Mouse (Mus musculus): ENCODE data around the gene Atrnl1. TPM values are rescaled to one million over a fixed set of nuclear protein-coding genes. Genes with fewer than 3 reads are reported as not detected.
A peak's percentile ranks its signal among the peaks of the same experiment; 100 is the strongest.
"Not testable (repeated sequence)": the region's sequence is repeated elsewhere in the genome, so short reads cannot be mapped to it uniquely, and the experiment has no call there.

Gene Atrnl1
- total RNA-seq, 2 experiments from 2014 or later: 14.4 to 17.2 TPM

GRCm38 (mm10) chr19:58033241-58033640, 422.4 kb downstream of the Atrnl1 start:
- DNase-seq: no peak

DNA sequence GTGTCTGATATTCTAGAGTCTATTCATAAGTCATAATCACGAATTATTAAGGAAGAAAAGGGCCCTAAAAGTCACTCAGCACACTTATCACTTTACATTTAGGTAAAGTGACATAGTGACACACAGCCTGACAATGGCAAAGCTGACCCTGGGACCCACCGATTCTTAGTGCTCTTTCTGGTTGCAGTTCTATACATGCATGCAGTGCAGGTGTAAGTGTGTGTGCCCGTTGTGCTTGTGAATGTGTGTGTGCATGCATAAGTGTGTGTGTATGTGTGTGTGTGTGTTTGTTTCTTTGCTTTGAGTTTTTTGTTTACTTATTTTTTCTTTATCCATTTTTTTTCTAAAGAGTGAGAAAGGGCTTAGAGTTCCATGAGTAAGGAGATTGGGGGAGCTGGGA, 425.3 kb downstream of the Atrnl1 start:
- DNase-seq: no peak

DNA sequence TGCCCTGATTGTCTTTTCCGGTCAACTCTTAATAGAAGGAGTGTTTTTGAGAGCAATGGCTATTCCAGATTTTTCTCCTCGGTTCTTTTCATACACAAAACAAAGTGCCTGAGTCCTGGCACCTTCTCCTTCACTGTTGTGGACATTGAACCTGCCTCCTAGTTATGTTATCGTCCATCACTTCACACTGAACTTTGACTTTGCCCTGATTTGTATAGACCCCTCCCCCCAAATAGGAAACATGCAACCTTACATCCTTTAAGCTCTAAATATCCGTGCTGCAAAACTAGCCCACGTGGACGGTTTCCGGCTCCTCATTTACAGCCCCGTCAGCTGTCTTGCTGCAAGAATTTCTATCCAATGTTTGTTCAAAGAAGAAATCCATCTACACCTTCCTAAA, 432.3 kb downstream of the Atrnl1 start:
- DNase-seq: no peak

- DNase-seq: no peak
Measured at GRCm38 (mm10) chr19:58043550-58043949, 432.7 kb downstream of the Atrnl1 start.

- DNase-seq: no peak
Measured at GRCm38 (mm10) chr19:58044816-58045215, 434.0 kb downstream of the Atrnl1 start.

- DNase-seq: no peak
Measured at GRCm38 (mm10) chr19:58046656-58047055, 435.8 kb downstream of the Atrnl1 start.

- not testable (repeated sequence) for DNase-seq
Measured at GRCm38 (mm10) chr19:58050410-58050809, 439.6 kb downstream of the Atrnl1 start.

DNA sequence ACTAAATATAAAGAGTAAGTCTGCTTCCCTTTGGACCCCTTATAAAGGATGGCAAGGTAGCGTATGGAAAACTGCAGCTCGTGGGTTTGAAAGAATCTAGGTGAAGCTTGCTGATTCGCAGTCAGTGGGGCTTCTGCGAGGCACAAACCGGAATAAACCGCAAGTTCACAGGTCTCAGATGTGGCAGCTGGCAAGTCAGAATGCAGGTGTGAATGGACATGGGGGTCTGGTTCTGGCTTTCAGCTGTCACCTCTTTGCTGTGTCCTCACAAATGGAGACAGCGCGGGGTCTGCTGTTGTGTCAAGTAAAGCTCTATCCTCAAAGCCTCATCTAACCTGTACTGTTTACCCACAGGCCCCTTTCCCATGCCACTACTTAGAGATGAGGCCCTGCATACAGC, 440.2 kb downstream of the Atrnl1 start:
- DNase-seq: no peak

DNA sequence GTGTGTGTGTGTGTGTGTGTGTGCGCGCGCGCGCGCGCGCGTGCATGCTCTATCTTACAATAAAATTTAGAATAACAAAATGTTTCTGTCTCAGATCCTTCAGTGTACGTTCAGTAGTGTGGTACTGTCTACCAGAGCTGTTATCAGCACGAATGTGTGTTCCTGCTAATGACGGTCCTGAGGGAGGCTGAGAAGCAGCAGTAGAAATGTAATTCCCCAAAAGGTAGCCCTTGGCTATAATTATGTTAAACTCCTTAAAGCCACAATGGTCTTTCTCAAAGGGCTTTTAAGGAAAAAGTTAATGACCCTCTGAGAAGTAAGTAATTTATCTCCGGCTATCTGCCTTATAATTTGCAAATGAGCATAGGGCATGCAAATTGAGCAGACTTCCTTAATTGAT, 441.1 kb downstream of the Atrnl1 start:
- DNase-seq: no peak

DNA sequence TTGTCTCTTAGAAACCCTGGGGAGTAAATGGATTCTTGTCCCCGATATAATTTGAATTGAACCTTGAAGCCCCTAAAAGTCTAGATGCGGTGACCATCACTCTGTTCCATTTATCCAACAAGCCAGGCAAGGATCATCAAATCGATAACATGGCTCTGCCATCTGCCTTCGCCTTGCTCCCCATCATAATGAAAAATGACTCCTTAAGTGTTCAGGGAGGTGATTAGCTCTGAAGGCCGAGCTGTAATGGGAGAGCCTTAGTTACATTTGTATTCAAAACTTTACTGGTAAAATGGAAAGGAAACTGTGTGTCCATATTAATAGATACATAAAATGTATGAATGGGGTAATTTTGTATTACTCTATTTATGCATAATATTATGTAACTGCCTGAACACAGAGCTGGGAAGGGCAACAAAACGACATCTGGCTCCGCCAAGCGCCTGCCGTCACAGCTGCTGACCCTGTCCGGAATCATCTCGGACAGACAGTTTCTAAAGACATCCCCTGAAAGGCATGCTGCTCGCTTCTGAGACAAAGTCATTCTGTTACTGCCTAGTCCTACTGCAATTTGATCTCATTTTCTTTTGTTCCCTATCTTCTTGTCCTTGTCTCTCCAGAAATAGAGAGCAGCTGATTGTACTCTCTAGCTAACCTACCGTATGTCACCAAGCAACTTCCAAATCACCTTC, 441.8 kb downstream of the Atrnl1 start:
- no peak for DNase-seq

- DNase-seq: no peak
Measured at GRCm38 (mm10) chr19:58059719-58060118, 448.9 kb downstream of the Atrnl1 start.

DNA sequence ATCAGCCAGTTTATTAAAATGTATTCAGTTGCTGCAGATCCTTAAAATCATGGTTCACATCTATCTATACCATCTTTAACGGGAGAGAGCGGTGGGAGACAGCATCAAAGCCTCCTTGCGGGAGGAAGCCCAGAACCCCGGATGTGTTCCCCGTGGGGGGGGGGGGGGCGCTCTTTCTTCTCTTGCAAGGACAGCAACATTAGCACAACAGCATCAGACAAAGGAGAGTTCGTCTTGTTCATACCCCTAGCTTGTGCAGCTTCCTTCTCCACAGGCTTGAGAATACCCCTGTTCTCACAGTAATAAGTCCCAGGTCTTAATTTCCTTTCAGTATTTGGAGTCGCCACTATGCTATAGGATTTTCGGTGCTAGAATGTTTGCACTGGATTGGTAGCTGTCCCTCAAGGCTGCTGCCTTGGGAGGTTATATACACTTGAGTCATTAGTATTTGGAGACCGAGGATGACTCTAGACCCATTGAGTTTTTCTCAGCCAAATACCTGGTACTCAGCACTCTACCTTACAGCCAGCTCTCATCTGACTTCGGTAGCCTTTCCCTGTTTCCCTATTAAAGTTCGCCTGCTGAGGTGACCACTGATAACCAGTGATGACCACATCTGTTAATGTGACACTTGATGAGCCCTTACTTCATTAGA, 449.5 kb downstream of the Atrnl1 start:
- DNase-seq: no peak

- DNase-seq: peak; percentile 42
Measured at GRCm38 (mm10) chr19:58060854-58061358, 450.1 kb downstream of the Atrnl1 start.

- no peak for DNase-seq
Measured at GRCm38 (mm10) chr19:58061933-58062332, 451.1 kb downstream of the Atrnl1 start.

DNA sequence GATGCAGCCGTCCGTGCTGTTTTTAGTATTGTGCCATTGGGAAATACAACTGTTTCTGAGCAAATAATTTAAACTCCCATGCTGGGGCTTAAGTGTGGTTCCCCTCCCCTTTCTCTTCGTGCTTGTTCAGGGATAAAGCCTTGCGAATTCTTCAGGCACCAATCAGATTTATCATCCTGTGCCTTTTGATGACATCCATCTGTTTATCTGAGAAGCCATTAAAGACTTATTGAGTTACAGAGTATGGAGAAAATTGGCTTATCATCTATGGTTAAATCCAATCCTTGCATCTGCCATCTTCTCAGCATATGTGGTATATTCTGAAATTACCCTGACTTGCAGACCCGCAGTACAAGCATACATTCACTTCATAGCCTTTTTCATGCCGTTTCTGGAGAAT, 452.7 kb downstream of the Atrnl1 start:
- no peak for DNase-seq

DNA sequence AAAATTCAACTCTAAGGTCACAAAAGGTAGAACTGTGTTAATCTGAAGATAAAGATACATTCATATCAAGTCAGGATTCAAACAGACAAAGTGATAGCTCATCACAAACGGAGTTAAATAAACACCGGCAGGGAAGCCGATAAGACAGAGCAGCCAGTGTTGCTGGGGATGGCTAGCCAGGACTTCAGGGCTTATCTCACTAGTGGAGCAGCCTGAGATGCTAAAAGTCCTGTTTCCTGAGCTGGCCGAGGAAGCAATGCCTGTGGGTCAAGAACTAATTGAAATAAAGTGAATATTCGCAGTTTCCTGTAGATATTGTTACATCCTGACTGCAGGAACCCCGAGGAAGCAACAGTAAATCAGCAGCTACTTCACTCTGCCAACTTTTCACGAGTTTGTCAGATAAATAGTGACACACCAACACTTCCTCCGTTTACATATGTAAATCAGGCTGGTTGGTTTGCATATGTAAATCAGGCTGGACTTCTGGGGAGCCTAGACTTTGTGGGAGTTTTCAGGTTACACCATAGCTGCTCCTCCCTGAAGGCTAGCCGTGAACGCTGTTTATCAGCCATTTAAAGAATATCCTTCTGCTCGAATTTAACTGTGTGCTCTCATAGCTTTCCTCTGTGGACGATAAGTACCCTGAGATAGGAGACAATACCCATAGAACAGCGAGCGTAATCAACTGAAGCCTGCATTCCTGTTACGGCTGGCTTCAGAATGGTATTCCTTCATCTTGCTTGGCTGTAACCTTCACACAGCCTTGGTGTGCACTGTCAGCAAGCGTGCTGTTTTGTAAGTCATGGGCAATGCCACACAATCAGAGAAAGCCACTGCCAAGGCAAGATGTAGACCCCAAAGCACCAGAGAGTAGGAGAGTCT, 453.5 kb downstream of the Atrnl1 start:
- no peak for DNase-seq

DNA sequence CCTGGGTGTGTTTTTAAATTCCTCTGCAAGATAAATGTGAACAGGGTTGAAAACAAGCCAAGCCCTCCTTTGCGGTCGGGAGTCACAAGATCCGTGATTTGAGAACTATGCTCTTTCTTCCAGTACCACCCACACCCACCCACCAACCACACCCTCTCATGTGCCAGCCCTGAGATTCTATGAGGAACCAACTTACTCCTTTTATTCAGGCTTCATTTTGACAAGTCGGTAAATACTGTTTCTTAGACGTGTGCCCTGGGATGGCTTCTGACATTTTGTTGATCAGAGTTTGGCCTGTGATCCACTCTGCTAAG, 454.1 kb downstream of the Atrnl1 start:
- DNase-seq: no peak

DNA sequence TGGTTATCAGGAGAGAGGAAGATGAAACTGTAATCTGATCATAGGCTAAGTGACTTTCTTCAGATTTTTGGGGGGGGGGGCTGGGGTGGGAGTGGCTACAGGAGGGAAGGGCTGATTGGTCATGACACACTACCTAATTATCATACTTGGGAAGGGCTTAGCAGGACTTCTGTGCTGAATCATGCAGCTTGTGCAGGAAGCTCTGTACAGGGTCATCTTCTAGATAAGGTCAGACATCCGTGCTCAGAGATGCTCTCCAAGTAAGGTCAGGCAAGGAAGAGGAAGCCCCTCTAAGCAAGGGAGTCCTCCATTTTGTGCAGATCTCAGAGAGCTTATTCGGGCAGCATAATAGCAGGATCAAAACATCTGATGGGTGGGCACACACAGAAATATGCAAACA, 454.7 kb downstream of the Atrnl1 start:
- no peak for DNase-seq

- no peak for DNase-seq
Measured at GRCm38 (mm10) chr19:58068114-58068513, 457.3 kb downstream of the Atrnl1 start.

GRCm38 (mm10) chr19:58068958-58069357, 458.1 kb downstream of the Atrnl1 start:
- no peak for DNase-seq

- no peak for DNase-seq
Measured at GRCm38 (mm10) chr19:58072404-58072803, 461.6 kb downstream of the Atrnl1 start.

DNA sequence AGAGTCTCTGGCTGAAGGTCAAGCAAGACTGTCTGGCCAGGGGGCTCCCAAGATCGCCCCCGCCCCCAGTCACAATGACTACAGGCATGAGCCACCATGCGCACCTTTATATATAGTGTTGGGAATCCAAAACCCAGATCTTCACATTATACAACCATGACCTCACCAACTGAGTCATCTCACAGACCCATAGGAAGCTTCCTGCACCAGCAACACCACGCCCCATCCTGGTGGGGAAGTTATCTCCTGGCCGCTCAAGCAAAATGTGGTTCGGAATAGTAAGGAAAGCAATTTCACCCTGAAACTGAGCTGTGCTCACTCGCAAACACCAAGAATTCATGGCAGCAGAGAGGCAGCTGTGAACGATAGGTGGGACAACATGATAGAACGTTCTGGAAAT, 462.0 kb downstream of the Atrnl1 start:
- no peak for DNase-seq

DNA sequence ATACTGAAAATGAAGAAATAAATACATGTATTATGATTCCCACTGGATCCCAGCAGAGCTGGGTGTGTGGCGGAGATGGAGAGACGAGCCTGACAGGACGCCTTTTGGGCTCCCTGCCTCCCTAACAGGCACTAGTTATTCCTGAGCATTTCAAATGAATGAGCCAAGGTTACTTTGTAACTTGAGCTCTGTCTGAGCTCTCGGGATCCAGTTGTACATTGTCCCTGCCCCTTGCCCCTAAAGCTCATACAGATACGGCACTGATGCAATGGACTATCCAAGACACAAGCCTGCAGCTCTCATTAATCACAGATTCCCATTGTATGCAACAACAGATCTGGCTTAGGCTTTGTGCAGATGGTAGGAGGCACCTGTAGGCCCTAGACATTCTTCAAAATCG, 464.4 kb downstream of the Atrnl1 start:
- no peak for DNase-seq
